Mouse (Mus musculus) gastrocnemius, postnatal 10 days (tissue): ENCODE data around the gene Snx17. TPM values are rescaled to one million over a fixed set of nuclear protein-coding genes. Genes with fewer than 3 reads are reported as not detected.
A peak's percentile ranks its signal among the peaks of the same experiment; 100 is the strongest.

Experiments
- DNase-seq: peaks from one replicate; pipeline ENCODE4 v3.0.0; 2021; ENCODE audit warnings: mixed read lengths
- total RNA-seq, 2 experiments: library from RNA; stranded (reverse); gene quantifications; 2 replicates each; pipeline ENCODE4 v1.2.3; 2021

Snx17 gene
- total RNA-seq, 2 experiments from 2014 or later, result 57.8 to 58.4 TPM

- no peak for DNase-seq
These were observed 33.6 kb downstream of the Snx17 start for GRCm38 (mm10) chr5:31226641-31227040.

- peak; percentile 98 for DNase-seq
These were observed 47.9 kb downstream of the Snx17 start, which contains the start of the genes Nrbp1 and Gm9970 for GRCm38 (mm10) chr5:31240637-31241521. Gene Nrbp1 (plus strand): TSS chr5:31240864. Gene Gm9970 (minus strand): TSS chr5:31241232.

GRCm38 (mm10) chr5:31241522-31242034 is 48.6 kb downstream of the Snx17 start:
- DNase-seq, result no peak

GRCm38 (mm10) chr5:31242191-31242590 is 49.2 kb downstream of the Snx17 start:
- no peak for DNase-seq

Other genes starting within 250 kb of the Snx17 start
- 10 to 100 TPM in 1 of 2 experiments, 1 to 10 TPM in 1; 8.5 to 15.3 TPM for gene Cgref1, start 247.6 kb upstream of the Snx17 start, total RNA-seq
- 10 to 100 TPM; 76.8 to 83.0 TPM for gene Preb, start 232.9 kb upstream of the Snx17 start, total RNA-seq
- gene Tcf23, start 224.6 kb upstream of the Snx17 start, total RNA-seq, result under 1 TPM; 0.09 to 0.28 TPM
- gene Atraid, start 144.9 kb upstream of the Snx17 start, total RNA-seq, result 10 to 100 TPM; 67.8 to 75.2 TPM
- gene Slc5a6, start 144.3 kb upstream of the Snx17 start, total RNA-seq, result 1 to 10 TPM; 2.9 to 3.5 TPM
- 10 to 100 TPM; 20.0 to 29.6 TPM for gene Cad, start 138.4 kb upstream of the Snx17 start, total RNA-seq
- gene Dnajc5g, start 86.9 kb upstream of the Snx17 start, total RNA-seq, result not detected
- under 1 TPM; 0.27 to 0.28 TPM for gene Slc30a3, start 85.0 kb upstream of the Snx17 start, total RNA-seq
- 100 to 1,000 TPM; 161 to 173 TPM for gene Trim54, start 76.5 kb upstream of the Snx17 start, total RNA-seq
- not detected for gene Ucn, start 54.4 kb upstream of the Snx17 start, total RNA-seq
- 10 to 100 TPM; 40.2 to 41.2 TPM for gene Mpv17, start 39.0 kb upstream of the Snx17 start, total RNA-seq
- 1 to 10 TPM in 1 of 2 experiments, under 1 TPM in 1; 0.35 to 1.2 TPM for gene Gm29609, start 13.3 kb upstream of the Snx17 start, total RNA-seq
- gene Gtf3c2, start 13.1 kb upstream of the Snx17 start, total RNA-seq, result 10 to 100 TPM; 30.7 to 37.4 TPM
- 10 to 100 TPM; 47.9 to 49.8 TPM for gene Eif2b4, start 203 bp downstream of the Snx17 start, total RNA-seq
- 10 to 100 TPM in 1 of 2 experiments, 1 to 10 TPM in 1; 8.2 to 12.1 TPM for gene Zfp513, start 9.1 kb downstream of the Snx17 start, total RNA-seq
- 10 to 100 TPM; 41.7 to 43.9 TPM for gene Ppm1g, start 27.5 kb downstream of the Snx17 start, total RNA-seq
- 10 to 100 TPM; 74.7 to 76.3 TPM for gene Nrbp1, start 47.6 kb downstream of the Snx17 start, total RNA-seq
- gene Gm9970, start 48.0 kb downstream of the Snx17 start, total RNA-seq, result not detected
- 1 to 10 TPM; 1.5 to 3.0 TPM for gene Krtcap3, start 58.5 kb downstream of the Snx17 start, total RNA-seq
- 10 to 100 TPM; 20.2 to 27.7 TPM for gene Ift172, start 97.9 kb downstream of the Snx17 start, total RNA-seq
- 1 to 10 TPM; 8.8 to 10.0 TPM for gene Fndc4, start 102.9 kb downstream of the Snx17 start, total RNA-seq
- gene Gckr, start 104.2 kb downstream of the Snx17 start, total RNA-seq, result under 1 TPM; 0.14 to 0.27 TPM